Mouse (Mus musculus): Measurements from ENCODE around the gene Pgm5. TPM values are rescaled to one million over a fixed set of nuclear protein-coding genes. Genes with fewer than 3 reads are reported as not detected.

The Pgm5 gene
- polyA plus RNA-seq, 1 experiment from 2014 or later, result 0.13 TPM

GRCm38 (mm10) chr19:24742606-24743005 lies 119.0 kb downstream of the Pgm5 start:
- Histone ChIP-seq H3K36me3 (no peaks in the 10 kb centered on the region), H3K27me3 (ENCODE audit: insufficient read depth, poor library complexity, severe bottlenecking) (no peaks in the 10 kb centered on the region), H3K4me1 (replicated peaks) (peaks cover 6% of the 10 kb centered on the region; the same call in 1 of the 2 replicates), H3K27ac (no peak overlapping the region), H3K9me3 (no peaks in the 10 kb centered on the region), H3K4me3 (no peak overlapping the region)
- WGBS, result 82% methylated on average over 6 of the region's 6 CpGs
- DNase-seq (ENCODE audit: low spot score), result no peak

DNA sequence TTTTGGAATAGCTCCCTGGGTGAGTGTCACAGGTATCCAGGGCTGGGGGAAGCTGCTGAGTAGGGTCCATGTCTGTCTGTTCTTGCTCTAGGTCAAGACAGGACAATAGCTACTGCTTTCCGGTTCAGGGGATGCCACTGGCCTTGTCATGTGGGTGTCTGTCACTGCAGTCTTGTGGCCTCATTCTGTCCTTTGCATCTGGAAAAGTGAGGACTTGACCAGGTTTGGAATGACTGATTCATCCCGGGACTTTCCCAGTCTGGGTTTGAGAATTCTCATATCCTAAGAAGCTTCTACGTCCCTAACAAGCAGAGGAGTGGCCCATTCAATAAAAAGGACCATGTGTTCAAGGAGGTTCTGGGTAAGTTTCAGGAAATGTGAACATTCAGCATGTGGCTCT lies 122.9 kb downstream of the Pgm5 start:
- H3K27me3 ChIP-seq (ENCODE audit: insufficient read depth, poor library complexity, severe bottlenecking), result no peaks in the 10 kb centered on the region
- DNase-seq (ENCODE audit: low spot score), result no peak
- WGBS, result 82% methylated on average over 3 of the region's 3 CpGs

GRCm38 (mm10) chr19:24738026-24738425 lies 123.6 kb downstream of the Pgm5 start:
- WGBS, result 89% methylated on average over 5 of the region's 5 CpGs
- Histone ChIP-seq H3K4me3 (no peak overlapping the region), H3K27me3 (ENCODE audit: insufficient read depth, poor library complexity, severe bottlenecking) (no peaks in the 10 kb centered on the region), H3K27ac (no peak overlapping the region), H3K9me3 (no peaks in the 10 kb centered on the region), H3K4me1 (replicated peaks) (peaks cover 17% of the 10 kb centered on the region), H3K36me3 (no peaks in the 10 kb centered on the region)
- DNase-seq (ENCODE audit: low spot score), result no peak

More for the DNA sequence above, 122.9 kb downstream of the Pgm5 start:
- H3K4me1 ChIP-seq (replicated peaks), result peaks cover 17% of the 10 kb centered on the region
- no peak overlapping the region for H3K4me3 ChIP-seq
- H3K27ac ChIP-seq, result no peak overlapping the region
- H3K9me3 ChIP-seq, result no peaks in the 10 kb centered on the region
- no peaks in the 10 kb centered on the region for H3K36me3 ChIP-seq

DNA sequence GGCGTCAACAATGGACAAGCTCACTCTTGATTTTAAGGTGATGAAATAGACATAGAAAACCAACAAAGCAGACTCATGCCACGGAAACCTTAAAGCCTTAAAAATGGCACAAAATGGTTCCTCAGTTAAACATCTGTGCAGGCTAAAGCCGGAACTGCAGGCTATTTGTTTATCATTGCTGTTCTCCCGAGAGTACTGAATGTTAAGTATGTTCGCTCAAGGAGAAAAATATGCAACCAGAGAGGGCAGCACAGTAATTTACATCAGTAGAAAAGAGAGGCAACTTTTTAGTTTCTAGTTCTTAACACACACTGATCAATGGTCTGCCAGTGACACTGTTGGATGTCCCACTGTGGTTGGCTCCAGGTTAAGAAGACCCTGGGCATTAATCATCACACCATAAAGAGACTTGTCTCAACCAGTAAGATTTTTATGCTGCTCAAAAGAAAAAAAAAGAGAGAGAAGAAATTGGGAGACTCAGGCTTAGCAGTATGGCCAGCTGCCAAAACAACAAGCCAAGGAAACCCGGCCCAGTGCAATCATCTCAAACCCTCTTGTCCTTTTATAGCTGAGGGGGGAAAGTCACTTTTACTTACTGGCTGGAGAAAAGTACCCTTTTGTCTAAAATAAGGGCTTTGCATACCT lies 126.0 kb downstream of the Pgm5 start:
- no peak for DNase-seq (ENCODE audit: low spot score)
- WGBS, result 64% methylated on average over 6 of the region's 6 CpGs
- no peaks in the 10 kb centered on the region for H3K27me3 ChIP-seq (ENCODE audit: insufficient read depth, poor library complexity, severe bottlenecking)
- peaks cover 17% of the 10 kb centered on the region for H3K4me1 ChIP-seq (replicated peaks)
- H3K9me3 ChIP-seq, result no peaks in the 10 kb centered on the region
- H3K36me3 ChIP-seq, result no peaks in the 10 kb centered on the region
- no peak overlapping the region for H3K27ac ChIP-seq
- H3K4me3 ChIP-seq, result no peak overlapping the region

DNA sequence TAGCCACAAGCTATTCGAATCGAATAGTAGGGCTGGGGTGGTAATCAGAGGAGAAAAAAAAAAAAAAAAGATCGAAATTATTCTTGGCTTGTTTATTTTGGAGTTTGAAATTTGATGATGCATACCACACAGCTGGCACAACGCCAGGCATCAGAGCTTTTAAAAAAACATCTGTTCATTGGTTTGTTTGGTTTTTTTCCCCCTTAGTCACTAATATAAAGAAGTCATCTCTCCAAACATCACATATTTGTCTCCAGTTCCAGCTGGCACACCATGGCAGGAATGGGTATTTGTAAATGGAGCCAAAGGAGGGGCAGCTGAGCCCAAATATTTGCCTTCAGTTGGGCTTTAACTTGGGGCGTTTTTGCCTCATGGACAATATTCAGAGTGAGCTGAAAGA lies 131.0 kb downstream of the Pgm5 start:
- Histone ChIP-seq H3K4me3 (no peak overlapping the region), H3K27ac (no peak overlapping the region), H3K9me3 (no peaks in the 10 kb centered on the region), H3K27me3 (ENCODE audit: insufficient read depth, poor library complexity, severe bottlenecking) (no peaks in the 10 kb centered on the region), H3K4me1 (replicated peaks) (peaks cover 6% of the 10 kb centered on the region; the same call in 1 of the 2 replicates), H3K36me3 (no peaks in the 10 kb centered on the region)
- no peak for DNase-seq (ENCODE audit: low spot score)
- WGBS, result 77% methylated on average over 5 of the region's 5 CpGs

- no peak for DNase-seq (ENCODE audit: low spot score)
- H3K4me1 ChIP-seq (replicated peaks), result no peaks in the 10 kb centered on the region
- H3K9me3 ChIP-seq, result no peaks in the 10 kb centered on the region
- H3K36me3 ChIP-seq, result no peaks in the 10 kb centered on the region
- H3K27me3 ChIP-seq (ENCODE audit: insufficient read depth, poor library complexity, severe bottlenecking), result no peaks in the 10 kb centered on the region
- no peak overlapping the region for H3K4me3 ChIP-seq
- H3K27ac ChIP-seq, result no peak overlapping the region
- WGBS, result 82% methylated on average over 10 of the region's 10 CpGs
These were observed 137.3 kb downstream of the Pgm5 start for GRCm38 (mm10) chr19:24724362-24724761.

DNA sequence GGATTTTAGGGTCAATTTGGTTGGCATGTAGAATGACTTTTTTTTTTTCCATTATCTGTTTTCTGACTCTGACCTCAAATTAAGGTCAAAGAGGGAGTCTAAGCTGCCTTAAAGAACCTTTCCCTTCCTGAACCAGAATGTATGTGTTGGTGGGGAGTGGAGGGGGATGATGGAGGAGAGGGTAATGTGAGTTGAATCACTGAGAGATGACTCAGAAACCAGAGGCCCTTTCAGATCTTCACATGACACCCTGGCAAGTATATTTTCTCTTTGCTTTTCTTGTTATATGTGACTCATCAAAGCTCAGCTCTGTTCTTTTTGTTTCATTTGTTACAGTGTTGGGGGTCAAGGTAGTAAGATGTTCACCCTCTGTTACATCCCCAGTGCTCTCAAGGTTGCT lies 141.2 kb downstream of the Pgm5 start:
- H3K4me3 ChIP-seq, result no peak overlapping the region
- no peak overlapping the region for H3K27ac ChIP-seq
- no peaks in the 10 kb centered on the region for H3K9me3 ChIP-seq

GRCm38 (mm10) chr19:24719504-24719903 lies 142.2 kb downstream of the Pgm5 start:
- DNase-seq (ENCODE audit: low spot score), result no peak
- H3K4me1 ChIP-seq (replicated peaks), result no peaks in the 10 kb centered on the region
- 81% methylated on average over 4 of the region's 4 CpGs for WGBS
- H3K27me3 ChIP-seq (ENCODE audit: insufficient read depth, poor library complexity, severe bottlenecking), result no peaks in the 10 kb centered on the region
- H3K27ac ChIP-seq, result no peak overlapping the region
- H3K9me3 ChIP-seq, result no peaks in the 10 kb centered on the region
- no peaks in the 10 kb centered on the region for H3K36me3 ChIP-seq
- no peak overlapping the region for H3K4me3 ChIP-seq

More for the DNA sequence above, 141.2 kb downstream of the Pgm5 start:
- Histone ChIP-seq H3K36me3 (no peaks in the 10 kb centered on the region), H3K4me1 (replicated peaks) (no peaks in the 10 kb centered on the region), H3K27me3 (ENCODE audit: insufficient read depth, poor library complexity, severe bottlenecking) (no peaks in the 10 kb centered on the region)
- no peak for DNase-seq (ENCODE audit: low spot score)

GRCm38 (mm10) chr19:24718021-24718420 lies 143.6 kb downstream of the Pgm5 start:
- WGBS, result 81% methylated on average over 1 of the region's 1 CpGs
- H3K4me1 ChIP-seq (replicated peaks), result no peaks in the 10 kb centered on the region
- no peaks in the 10 kb centered on the region for H3K27me3 ChIP-seq (ENCODE audit: insufficient read depth, poor library complexity, severe bottlenecking)
- H3K36me3 ChIP-seq, result no peaks in the 10 kb centered on the region
- H3K4me3 ChIP-seq, result no peak overlapping the region
- DNase-seq (ENCODE audit: low spot score), result no peak
- no peak overlapping the region for H3K27ac ChIP-seq
- H3K9me3 ChIP-seq, result no peaks in the 10 kb centered on the region

GRCm38 (mm10) chr19:24716303-24717097 lies 145.2 kb downstream of the Pgm5 start:
- 90% methylated on average over 7 of the region's 7 CpGs for WGBS
- Histone ChIP-seq H3K36me3 (no peaks in the 10 kb centered on the region), H3K27ac (no peak overlapping the region), H3K4me1 (replicated peaks) (no peaks in the 10 kb centered on the region), H3K4me3 (no peak overlapping the region), H3K27me3 (ENCODE audit: insufficient read depth, poor library complexity, severe bottlenecking) (no peaks in the 10 kb centered on the region), H3K9me3 (no peaks in the 10 kb centered on the region)
- DNase-seq (ENCODE audit: low spot score), result no peak

DNA sequence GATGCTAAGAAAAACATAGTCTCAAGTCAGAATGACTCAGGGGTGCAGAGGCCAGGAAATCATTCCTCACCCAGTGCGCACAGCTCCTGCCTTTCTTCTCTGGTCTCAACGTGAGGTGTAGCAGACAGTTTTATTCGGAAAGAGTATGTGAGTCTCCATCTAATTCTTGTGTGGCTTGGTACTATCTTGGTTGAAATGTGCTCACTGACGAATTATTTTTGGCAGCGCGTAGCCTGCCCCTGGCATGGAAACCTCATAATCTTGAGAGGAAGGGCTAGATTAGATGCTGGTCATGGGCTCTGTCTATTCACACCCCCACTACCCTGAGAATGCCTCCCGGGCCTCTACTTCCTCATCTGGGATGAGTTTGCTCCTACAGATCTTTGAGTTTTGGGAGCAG lies 153.6 kb downstream of the Pgm5 start:
- H3K36me3 ChIP-seq, result no peaks in the 10 kb centered on the region
- no peak overlapping the region for H3K4me3 ChIP-seq
- no peaks in the 10 kb centered on the region for H3K9me3 ChIP-seq
- H3K27me3 ChIP-seq (ENCODE audit: insufficient read depth, poor library complexity, severe bottlenecking), result no peaks in the 10 kb centered on the region
- H3K27ac ChIP-seq, result no peak overlapping the region
- WGBS, result 86% methylated on average over 7 of the region's 7 CpGs
- no peaks in the 10 kb centered on the region for H3K4me1 ChIP-seq (replicated peaks)
- DNase-seq (ENCODE audit: low spot score), result no peak

DNA sequence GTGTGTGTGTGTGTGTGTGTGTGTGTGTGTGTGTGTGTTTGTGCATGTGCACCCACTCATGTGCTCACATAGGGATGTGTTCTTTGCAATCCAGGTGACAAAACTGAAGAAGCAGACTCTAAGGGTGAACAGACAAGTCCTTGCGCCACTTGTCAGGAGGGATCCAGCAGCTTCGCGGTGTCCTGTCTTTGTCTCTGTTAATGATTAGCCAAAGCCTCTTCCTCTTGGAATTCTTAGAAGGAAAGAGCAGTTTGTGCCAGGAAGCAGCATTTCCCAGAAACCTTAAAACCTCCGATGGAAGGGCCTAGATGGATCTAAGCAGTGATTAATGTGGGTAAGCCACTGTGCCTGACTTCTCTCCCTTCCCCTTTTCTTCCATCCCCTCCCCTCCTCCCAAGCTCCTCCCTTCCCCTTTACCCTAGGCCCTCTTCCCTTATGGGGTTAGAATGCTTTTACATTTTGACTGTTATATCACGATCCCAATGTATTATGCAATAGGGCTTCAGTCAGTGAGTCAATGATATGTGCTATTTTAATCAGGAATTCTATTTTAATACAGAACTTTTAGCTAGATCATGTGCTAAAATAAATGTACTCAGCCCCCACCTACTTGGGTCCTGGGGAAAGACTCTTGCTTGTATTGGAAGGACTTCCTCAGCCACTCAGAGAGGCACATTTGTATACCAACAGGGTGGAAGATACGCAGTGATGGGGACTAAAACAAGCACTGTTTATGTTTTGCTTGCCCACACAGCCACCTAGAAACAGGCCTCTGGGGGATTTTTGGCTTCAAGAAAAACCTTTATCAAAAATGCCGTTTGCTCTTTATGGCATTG lies 154.4 kb downstream of the Pgm5 start:
- 73% methylated on average over 7 of the region's 7 CpGs for WGBS

DNA sequence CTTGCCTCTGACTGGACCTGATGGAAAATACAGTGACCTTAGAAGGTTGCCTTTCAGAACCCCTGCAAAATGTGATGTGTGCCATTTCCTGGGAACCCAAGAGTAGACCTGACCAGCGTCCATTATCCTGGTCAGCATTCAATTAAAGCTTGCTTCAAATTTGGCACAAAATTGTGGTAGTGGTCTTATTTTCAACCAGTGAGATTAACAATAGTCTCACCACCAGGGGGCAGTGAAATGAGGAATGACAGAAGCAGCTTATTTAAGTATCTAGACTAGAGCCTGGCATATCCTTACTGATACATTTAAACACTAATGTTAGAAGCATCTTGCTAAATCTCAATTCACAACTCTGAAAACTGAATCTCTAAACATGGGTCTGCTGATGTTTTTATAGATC lies 156.3 kb downstream of the Pgm5 start:
- Histone ChIP-seq H3K27ac (no peak overlapping the region), H3K9me3 (no peaks in the 10 kb centered on the region), H3K4me1 (replicated peaks) (no peaks in the 10 kb centered on the region), H3K27me3 (ENCODE audit: insufficient read depth, poor library complexity, severe bottlenecking) (no peaks in the 10 kb centered on the region), H3K36me3 (no peaks in the 10 kb centered on the region), H3K4me3 (no peak overlapping the region)
- WGBS, result 59% methylated on average over 1 of the region's 1 CpGs
- DNase-seq (ENCODE audit: low spot score), result peak; percentile 26

More for the DNA sequence above, 154.4 kb downstream of the Pgm5 start:
- Histone ChIP-seq H3K27me3 (ENCODE audit: insufficient read depth, poor library complexity, severe bottlenecking) (no peaks in the 10 kb centered on the region), H3K4me3 (no peak overlapping the region), H3K36me3 (no peaks in the 10 kb centered on the region), H3K27ac (no peak overlapping the region), H3K9me3 (no peaks in the 10 kb centered on the region), H3K4me1 (replicated peaks) (no peaks in the 10 kb centered on the region)
- no peak for DNase-seq (ENCODE audit: low spot score)

Measured in hindbrain, embryonic 10.5 days (tissue).